8 mouse cellular contexts compared by ENCODE assay signal in the genomic region with DNA sequence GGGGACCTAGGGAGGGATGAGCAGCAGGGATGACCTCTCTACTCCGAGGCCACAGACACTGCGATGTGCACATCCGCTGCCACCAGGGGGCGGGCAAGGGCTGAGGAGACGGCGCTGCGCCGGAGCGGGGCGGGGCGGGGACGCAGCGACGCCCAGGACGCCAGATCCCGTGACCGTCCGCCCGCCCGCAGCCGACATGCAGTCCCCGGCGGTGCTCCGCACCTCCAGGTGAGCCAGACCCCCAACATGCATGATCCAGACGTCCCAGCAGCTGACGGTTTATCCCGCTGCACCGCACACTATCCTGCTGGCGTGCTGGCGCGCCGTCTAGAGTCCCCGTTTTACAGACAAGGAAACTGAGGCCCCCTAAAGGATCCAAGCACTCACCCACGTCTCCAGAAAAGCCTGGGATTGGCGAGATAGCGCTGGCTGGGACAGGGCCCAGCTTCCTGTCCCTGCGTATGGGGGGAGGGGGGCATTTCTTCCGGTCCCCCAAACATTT. TPM values are rescaled to one million over a fixed set of nuclear protein-coding genes. Genes with fewer than 3 reads are reported as not detected.
DNase-seq lines count a peak whose midpoint lies in the region; ATAC-seq and TF ChIP-seq lines count a peak whose summit lies in the region.

Hs1bp3 (plus strand) TSS at position 163 of the 502 bp plus-strand sequence.

- peaks cover 5% of the 10 kb centered on the region for H3K4me1 ChIP-seq in embryonic facial prominence, embryonic 14.5 days (ENCODE audit: control insufficient read depth, insufficient read depth, low read length)
- H3K4me1 ChIP-seq in kidney, embryonic 14.5 days (ENCODE audit: control insufficient read depth, insufficient read depth, low read length): peaks cover 4% of the 10 kb centered on the region; the same call in 1 of the 2 replicates
- peaks cover 2% of the 10 kb centered on the region; the same call in 1 of the 2 replicates for H3K4me1 ChIP-seq in liver, adult 2 months (ENCODE audit: control insufficient read depth, insufficient read depth, low read length)

- peak; percentile 93 for TF ChIP-seq CTCF in liver, adult 2 months (IDR thresholded peaks at IDR 0.05; ENCODE audit: low read depth, low read length)

- peak within 1 kb of the TSS; percentile 76 for H3K9ac ChIP-seq in embryonic facial prominence, embryonic 14.5 days (ENCODE audit: low read depth, low read length)
- H3K9ac ChIP-seq in kidney, embryonic 14.5 days (ENCODE audit: low read depth, low read length): peak within 1 kb of the TSS; percentile 78
- peak within 1 kb of the TSS; percentile 85 for H3K9ac ChIP-seq in liver, adult 2 months (ENCODE audit: low read depth, low read length)

- H3K27ac ChIP-seq in embryonic facial prominence, embryonic 14.5 days (replicated peaks; ENCODE audit: low read depth, low read length): no peak within 1 kb of the TSS
- H3K27ac ChIP-seq in kidney, embryonic 14.5 days (ENCODE audit: low read depth, low read length): no peak within 1 kb of the TSS
- H3K27ac ChIP-seq in liver, adult 2 months (replicated peaks; ENCODE audit: insufficient read depth, low read depth, low read length): peak within 1 kb of the TSS; percentile 35; the same call in 1 of the 2 replicates

- H3K36me3 ChIP-seq in embryonic facial prominence, embryonic 14.5 days (ENCODE audit: control insufficient read depth, insufficient read depth, low read length): peaks cover 8% of the 10 kb centered on the region; the same call in 1 of the 2 replicates
- peaks cover 7% of the 10 kb centered on the region; the same call in 1 of the 2 replicates for H3K36me3 ChIP-seq in kidney, embryonic 14.5 days (ENCODE audit: control insufficient read depth, insufficient read depth, low read length)
- no peaks in the 10 kb centered on the region for H3K36me3 ChIP-seq in liver, adult 2 months (ENCODE audit: control insufficient read depth, insufficient read depth, low read length)

- H3K79me2 ChIP-seq in liver, adult 2 months (ENCODE audit: control insufficient read depth, insufficient read depth, low read length): no peaks in the 10 kb centered on the region

- H3K4me3 ChIP-seq in embryonic facial prominence, embryonic 14.5 days (ENCODE audit: low read depth, low read length): peak within 1 kb of the TSS; percentile 76
- H3K4me3 ChIP-seq in kidney, embryonic 14.5 days (ENCODE audit: low read length): peak within 1 kb of the TSS; percentile 72
- peak within 1 kb of the TSS; percentile 90 for H3K4me3 ChIP-seq in liver, adult 2 months (ENCODE audit: insufficient read depth, low read depth, low read length)

- peak; percentile 86 for ATAC-seq in embryonic facial prominence, embryonic 14.5 days (ENCODE audit: low read depth)
- peak; percentile 87 for ATAC-seq in kidney, embryonic 14.5 days (ENCODE audit: low FRiP score, low TSS enrichment)
- peak; percentile 75 for ATAC-seq in monocyte, adult 5-6 weeks (replicated peaks; ENCODE audit: insufficient number of reproducible peaks, low FRiP score, low TSS enrichment, poor library complexity, severe bottlenecking)

- no peaks in the 10 kb centered on the region for H3K9me3 ChIP-seq in embryonic facial prominence, embryonic 14.5 days (ENCODE audit: control insufficient read depth, low read length)
- no peaks in the 10 kb centered on the region for H3K9me3 ChIP-seq in kidney, embryonic 14.5 days (ENCODE audit: control insufficient read depth, low read length)

- peak; percentile 58 for TF ChIP-seq POLR2A in liver, adult 2 months (IDR thresholded peaks at IDR 0.05; ENCODE audit: extremely low read depth, insufficient read depth, low read length)

- peak; percentile 91 for DNase-seq in A20 (ENCODE audit: low read depth, low spot score)
- DNase-seq in adrenal gland, postnatal 4 days (ENCODE audit: low spot score in 2 of 2): peak; percentile 76 to 77
- DNase-seq in embryonic facial prominence, embryonic 14.5 days (ENCODE audit: low spot score): peak; percentile 90
- DNase-seq in heart, adult 9 months (ENCODE audit: low spot score in 2 of 2): peak; percentile 73 to 80
- peak; percentile 42 for DNase-seq in liver, adult 2 months (ENCODE audit: extremely low read depth, low read depth, low spot score)
- peak; percentile 78 to 79 for DNase-seq in spleen, postnatal 36 days (ENCODE audit: low spot score in 2 of 2)

- under 1% methylated on average over 33 of the region's 38 CpGs for WGBS in embryonic facial prominence, embryonic 14.5 days
- WGBS in kidney, embryonic 14.5 days: under 1% methylated on average over 38 of the region's 38 CpGs
- WGBS in liver, adult 2 months: under 1% methylated on average over 38 of the region's 38 CpGs

- H3K4me2 ChIP-seq in embryonic facial prominence, embryonic 14.5 days (ENCODE audit: low read depth, low read length): peak within 1 kb of the TSS; percentile 95
- peak within 1 kb of the TSS; percentile 69 for H3K4me2 ChIP-seq in kidney, embryonic 14.5 days (replicated peaks; ENCODE audit: low read depth, low read length)

- H3K27me3 ChIP-seq in embryonic facial prominence, embryonic 14.5 days (replicated peaks; ENCODE audit: control insufficient read depth, insufficient read depth, low read length): peaks cover 21% of the 10 kb centered on the region
- H3K27me3 ChIP-seq in kidney, embryonic 14.5 days (ENCODE audit: control insufficient read depth, insufficient read depth, low read length): no peaks in the 10 kb centered on the region
- H3K27me3 ChIP-seq in liver, adult 2 months (ENCODE audit: control insufficient read depth, insufficient read depth, low read length): no peaks in the 10 kb centered on the region

RNA-seq across cellular contexts. Expression of gene Hs1bp3, which starts in this region (rescaled TPM):
- total RNA-seq in adrenal gland, postnatal 4 days (2021): 10 to 100 TPM; 17.0 to 18.5 TPM
- polyA plus RNA-seq in embryonic facial prominence, embryonic 14.5 days (2014; fragmentation: Nextera tagmentation; extraction: Ambion mirVana): 10.4 and 12.4 TPM in 2 replicates
- polyA plus RNA-seq in kidney, embryonic 14.5 days (2014; fragmentation: Nextera tagmentation; extraction: Ambion mirVana): 9.1 and 11.6 TPM in 2 replicates
- total RNA-seq in liver, adult 2 months (2014; rRNA removed): 3.0 and 5.2 TPM in 2 replicates
- 13.5 and 16.6 TPM in 2 replicates for polyA plus RNA-seq in liver, adult 2 months (2012; rRNA removed)
- total RNA-seq in monocyte, adult 5-6 weeks (2017): 1.7 to 6.6 TPM (median 4.0 TPM) in 3 replicates
